ENCODE assay signal across 21 mouse cellular contexts in genomic region chr11:89777431-89777830, GRCm38 (mm10). TPM values are rescaled to one million over a fixed set of nuclear protein-coding genes. Genes with fewer than 3 reads are reported as not detected.
DNase-seq lines count a peak whose midpoint lies in the region; ATAC-seq lines count a peak whose summit lies in the region.
"Had no signal": no experiment of that assay in that cellular context is flagged by ENCODE, and none has a peak within 500 bp of the region (broad histone marks: within the 10 kb centered on the region; RNA-seq: fewer than 3 reads in every experiment).

TSS of gene Ankfn1 (minus strand) at chr11:89777653.

- H3K27ac ChIP-seq in hindbrain, embryonic 14.5 days: 0 out of 2 replicates have a peak within 1 kb of the TSS, but pooled peaks have one; percentile 20
- H3K27ac ChIP-seq in hindbrain, embryonic 10.5 days: no peak within 1 kb of the TSS
- peak within 1 kb of the TSS; percentile 37; the same call in 1 of the 2 replicates for H3K27ac ChIP-seq in midbrain, embryonic 14.5 days (replicated peaks; ENCODE audit: low read depth, low read length)
- no peak within 1 kb of the TSS for H3K27ac ChIP-seq in midbrain, embryonic 10.5 days (replicated peaks)
- 0 out of 2 replicates have a peak within 1 kb of the TSS, but pooled peaks have one; percentile 18 for H3K27ac ChIP-seq in hindbrain, embryonic 16.5 days (ENCODE audit: low read depth, low read length)
- H3K27ac ChIP-seq: liver, embryonic 13.5 days; lung, embryonic 15.5 days; macrophage had no signal

- no peak for ATAC-seq in hindbrain, embryonic 14.5 days (ENCODE audit: low FRiP score)
- no peak for ATAC-seq in midbrain, embryonic 14.5 days (ENCODE audit: low FRiP score, low TSS enrichment)
- ATAC-seq in hindbrain, embryonic 16.5 days: no peak
- ATAC-seq: activated CD4-positive, CD25-positive, alpha-beta regulatory T cell, adult 4 months; intestine, embryonic 16.5 days; Patski had no signal

- no peaks in the 10 kb centered on the region for H3K36me3 ChIP-seq in hindbrain, embryonic 14.5 days (replicated peaks; ENCODE audit: control insufficient read depth, insufficient read depth)
- no peaks in the 10 kb centered on the region for H3K36me3 ChIP-seq in hindbrain, embryonic 10.5 days
- H3K36me3 ChIP-seq in midbrain, embryonic 14.5 days (ENCODE audit: control insufficient read depth, insufficient read depth, low read length): no peaks in the 10 kb centered on the region
- no peaks in the 10 kb centered on the region for H3K36me3 ChIP-seq in midbrain, embryonic 10.5 days
- no peaks in the 10 kb centered on the region for H3K36me3 ChIP-seq in hindbrain, embryonic 16.5 days (ENCODE audit: control insufficient read depth, insufficient read depth, low read length)
- H3K36me3 ChIP-seq: heart, embryonic 12.5 days; liver, embryonic 13.5 days; lung, embryonic 15.5 days had no signal

- no peaks in the 10 kb centered on the region for H3K27me3 ChIP-seq in hindbrain, embryonic 14.5 days (ENCODE audit: control insufficient read depth, insufficient read depth, low read length)
- H3K27me3 ChIP-seq in hindbrain, embryonic 10.5 days (ENCODE audit: insufficient read depth, poor library complexity, severe bottlenecking): no peaks in the 10 kb centered on the region
- H3K27me3 ChIP-seq in midbrain, embryonic 14.5 days (ENCODE audit: control insufficient read depth, insufficient read depth, low read length): no peaks in the 10 kb centered on the region
- H3K27me3 ChIP-seq in midbrain, embryonic 10.5 days (ENCODE audit: low read depth, poor library complexity, severe bottlenecking): no peaks in the 10 kb centered on the region
- no peaks in the 10 kb centered on the region for H3K27me3 ChIP-seq in hindbrain, embryonic 16.5 days (replicated peaks; ENCODE audit: control insufficient read depth, insufficient read depth, low read length)
- H3K27me3 ChIP-seq: heart, embryonic 12.5 days; liver, embryonic 13.5 days; lung, embryonic 15.5 days had no signal

- H3K4me3 ChIP-seq in hindbrain, embryonic 14.5 days (replicated peaks; ENCODE audit: low read length): no peak within 1 kb of the TSS
- H3K4me3 ChIP-seq in hindbrain, embryonic 10.5 days: no peak within 1 kb of the TSS
- no peak within 1 kb of the TSS for H3K4me3 ChIP-seq in midbrain, embryonic 14.5 days (replicated peaks; ENCODE audit: low read depth, low read length)
- no peak within 1 kb of the TSS for H3K4me3 ChIP-seq in midbrain, embryonic 10.5 days
- H3K4me3 ChIP-seq in hindbrain, embryonic 16.5 days (ENCODE audit: low read length): no peak within 1 kb of the TSS
- H3K4me3 ChIP-seq: heart, embryonic 12.5 days; liver, embryonic 13.5 days; lung, embryonic 15.5 days had no signal

- H3K9ac ChIP-seq in hindbrain, embryonic 14.5 days: no peak within 1 kb of the TSS
- no peak within 1 kb of the TSS for H3K9ac ChIP-seq in midbrain, embryonic 14.5 days (replicated peaks; ENCODE audit: low read length)
- H3K9ac ChIP-seq in hindbrain, embryonic 16.5 days (ENCODE audit: low read depth, low read length): peak within 1 kb of the TSS; percentile 43; the same call in 1 of the 2 replicates
- H3K9ac ChIP-seq: heart, embryonic 12.5 days; liver, embryonic 13.5 days; lung, embryonic 15.5 days had no signal

- peak within 1 kb of the TSS; percentile 24 for H3K4me2 ChIP-seq in hindbrain, embryonic 14.5 days (replicated peaks)
- H3K4me2 ChIP-seq in midbrain, embryonic 14.5 days (ENCODE audit: low read length): no peak within 1 kb of the TSS
- peak within 1 kb of the TSS; percentile 30; the same call in 1 of the 2 replicates for H3K4me2 ChIP-seq in hindbrain, embryonic 16.5 days (ENCODE audit: low read length)
- H3K4me2 ChIP-seq: heart, embryonic 12.5 days; liver, embryonic 13.5 days; lung, embryonic 15.5 days had no signal

- H3K4me1 ChIP-seq in hindbrain, embryonic 14.5 days (replicated peaks; ENCODE audit: control insufficient read depth, insufficient read depth, low read length): peaks cover 7% of the 10 kb centered on the region
- H3K4me1 ChIP-seq in hindbrain, embryonic 10.5 days (replicated peaks): 0 out of 2 replicates have a peak, but pooled peaks cover 7% of the 10 kb centered on the region
- H3K4me1 ChIP-seq in midbrain, embryonic 14.5 days (ENCODE audit: control insufficient read depth, insufficient read depth, low read length): no peaks in the 10 kb centered on the region
- H3K4me1 ChIP-seq in midbrain, embryonic 10.5 days: peaks cover 9% of the 10 kb centered on the region
- H3K4me1 ChIP-seq in hindbrain, embryonic 16.5 days (ENCODE audit: control insufficient read depth, insufficient read depth, low read depth, low read length): no peaks in the 10 kb centered on the region; the same call in 1 of the 2 replicates
- H3K4me1 ChIP-seq: heart, embryonic 12.5 days; liver, embryonic 13.5 days; lung, embryonic 15.5 days had no signal

- WGBS in hindbrain, embryonic 14.5 days: 46% methylated on average over 7 of the region's 7 CpGs
- WGBS in hindbrain, embryonic 10.5 days: 53% methylated on average over 7 of the region's 7 CpGs
- WGBS in midbrain, embryonic 14.5 days: 42% methylated on average over 7 of the region's 7 CpGs
- WGBS in midbrain, embryonic 10.5 days: 50% methylated on average over 7 of the region's 7 CpGs
- 35% methylated on average over 7 of the region's 7 CpGs for WGBS in hindbrain, embryonic 16.5 days

- no peaks in the 10 kb centered on the region for H3K9me3 ChIP-seq in hindbrain, embryonic 14.5 days (ENCODE audit: control insufficient read depth, low read length)
- no peaks in the 10 kb centered on the region for H3K9me3 ChIP-seq in hindbrain, embryonic 10.5 days
- H3K9me3 ChIP-seq in midbrain, embryonic 14.5 days (ENCODE audit: control insufficient read depth, low read length): no peaks in the 10 kb centered on the region
- no peaks in the 10 kb centered on the region for H3K9me3 ChIP-seq in midbrain, embryonic 10.5 days (replicated peaks)
- no peaks in the 10 kb centered on the region for H3K9me3 ChIP-seq in hindbrain, embryonic 16.5 days (ENCODE audit: control insufficient read depth, low read length)
- H3K9me3 ChIP-seq: heart, embryonic 12.5 days; liver, embryonic 13.5 days; lung, embryonic 15.5 days had no signal

- DNase-seq in hindbrain, embryonic 14.5 days (ENCODE audit: low spot score): no peak
- no peak for DNase-seq in hindbrain, embryonic 10.5 days (ENCODE audit: low spot score)
- peak; percentile 34 for DNase-seq in midbrain, embryonic 14.5 days
- DNase-seq in midbrain, embryonic 10.5 days (ENCODE audit: low spot score): no peak
- DNase-seq in brain, adult 2 months (ENCODE audit: low read depth, low spot score): peak; percentile 18
- no peak for DNase-seq in cerebellum, adult 9-10 months
- no peak for DNase-seq in heart, postnatal 4 days
- DNase-seq: adrenal gland, postnatal 14 days; cerebellum, adult 2 months; layer of hippocampus, postnatal 36 days; liver, embryonic 13.5 days; thymus, postnatal 14 days had no signal

RNA-seq across cellular contexts. Expression of gene Ankfn1, which starts in this region (rescaled TPM):
- 4.8 and 6.2 TPM in 2 replicates for polyA plus RNA-seq in hindbrain, embryonic 14.5 days (2014; fragmentation: Nextera tagmentation; extraction: Ambion mirVana)
- 0.82 and 2.0 TPM in 2 replicates for polyA plus RNA-seq in hindbrain, embryonic 10.5 days (2016; fragmentation: Nextera tagmentation; extraction: Ambion mirVana)
- polyA plus RNA-seq in midbrain, embryonic 14.5 days (2014; fragmentation: Nextera tagmentation; extraction: Ambion mirVana): 5.9 and 6.7 TPM in 2 replicates
- polyA plus RNA-seq in midbrain, embryonic 10.5 days (2016; fragmentation: Nextera tagmentation; extraction: Ambion mirVana): 1.9 and 2.6 TPM in 2 replicates
- 4.3 and 4.4 TPM in 2 replicates for polyA plus RNA-seq in hindbrain, embryonic 16.5 days (2015; fragmentation: Nextera tagmentation; extraction: Ambion mirVana)
- not detected for total RNA-seq in heart, postnatal 4 days (2021)
- total RNA-seq: common myeloid progenitor, adult 5-6 weeks; heart, postnatal 25 days had no signal
- polyA plus RNA-seq: activated CD4-positive, CD25-positive, alpha-beta regulatory T cell, adult 4 months; heart, embryonic 12.5 days; macrophage; Patski had no signal

Comparison
In these comparisons a context has a peak if more than half of its experiments do, and no peak if none do; other contexts are left out.
1. DNase-seq: peak in midbrain, embryonic 14.5 days (single experiment) and brain, adult 2 months (single experiment); none in hindbrain, embryonic 14.5 days (single experiment), hindbrain, embryonic 10.5 days (single experiment), midbrain, embryonic 10.5 days (single experiment), cerebellum, adult 9-10 months (single experiment) and heart, postnatal 4 days (single experiment).
2. H3K27ac ChIP-seq: peak in hindbrain, embryonic 14.5 days (single experiment), midbrain, embryonic 14.5 days (single experiment) and hindbrain, embryonic 16.5 days (single experiment); none in hindbrain, embryonic 10.5 days (single experiment) and midbrain, embryonic 10.5 days (single experiment).